Mouse (Mus musculus) megakaryocyte, embryonic 14.5 days (primary cell): ENCODE measurements at regions not wholly inside any gene's neighbourhood (a gene's known extent, or its start where the extent isn't known, plus 50 kb on each side); places are given as distances from the start of the nearest gene placed in this dataset.

ENCODE experiments used
- FLI1 ChIP-seq: IDR thresholded peaks from 2 replicates; pipeline ENCODE4 v1.6.1; 2012; ENCODE audit warnings: low read length, inconsistent platforms, mixed read lengths
- GATA1 ChIP-seq: IDR thresholded peaks from 3 replicates; pipeline ENCODE4 v1.6.1; 2012; ENCODE audit warnings: mixed read lengths, low read length, inconsistent platforms, borderline replicate concordance

GRCm38 (mm10) chr15:10792156-10792555 lies 77.7 kb upstream of the Rai14 start:
- TF ChIP-seq GATA1: no peak
- no peak for TF ChIP-seq FLI1
